Mouse (Mus musculus): ENCODE data around the gene Zfp808. TPM values are rescaled to one million over a fixed set of nuclear protein-coding genes. Genes with fewer than 3 reads are reported as not detected.
"Not testable (repeated sequence)": the region's sequence is repeated elsewhere in the genome, so short reads cannot be mapped to it uniquely, and the experiment has no call there.

Zfp808 gene
- 2.5 and 6.5 TPM in 2 replicates for polyA plus RNA-seq (2011; ENCODE audit: insufficient read length, low read depth, missing spikeins)

GRCm38 (mm10) chr13:62129432-62130171 is at the start of gene Zfp808:
TSS of gene Zfp808 (plus strand) at chr13:62129886.
- not testable (repeated sequence) for H3K4me1 ChIP-seq (ENCODE audit: control insufficient read depth, insufficient read depth, low read length); H3K27ac ChIP-seq (ENCODE audit: insufficient read depth, low read length)
- H3K4me3 ChIP-seq (ENCODE audit: insufficient read depth, low read length), result peak within 1 kb of the TSS; percentile 69
- TF ChIP-seq POLR2A (IDR thresholded peaks at IDR 0.05; ENCODE audit: low read depth, low read length), result peak; percentile 68

GRCm38 (mm10) chr13:62098786-62099185 is 30.9 kb upstream of the Zfp808 start:
- not testable (repeated sequence) for H3K4me3 ChIP-seq (ENCODE audit: insufficient read depth, low read length); H3K4me1 ChIP-seq (ENCODE audit: control insufficient read depth, insufficient read depth, low read length); H3K27ac ChIP-seq (ENCODE audit: insufficient read depth, low read length)

- H3K27ac ChIP-seq (ENCODE audit: insufficient read depth, low read length); H3K4me1 ChIP-seq (ENCODE audit: control insufficient read depth, insufficient read depth, low read length); H3K4me3 ChIP-seq (ENCODE audit: insufficient read depth, low read length): not testable (repeated sequence)
Observed at GRCm38 (mm10) chr13:62099454-62099853, 30.2 kb upstream of the Zfp808 start.

- H3K4me1 ChIP-seq (ENCODE audit: control insufficient read depth, insufficient read depth, low read length); H3K4me3 ChIP-seq (ENCODE audit: insufficient read depth, low read length); H3K27ac ChIP-seq (ENCODE audit: insufficient read depth, low read length): not testable (repeated sequence)
Observed at GRCm38 (mm10) chr13:62102368-62102767, 27.3 kb upstream of the Zfp808 start.

GRCm38 (mm10) chr13:62115861-62116260 is 13.8 kb upstream of the Zfp808 start:
- H3K27ac ChIP-seq (ENCODE audit: insufficient read depth, low read length), result not testable (repeated sequence)

GRCm38 (mm10) chr13:62121578-62121977 is 8.1 kb upstream of the Zfp808 start:
- H3K27ac ChIP-seq (ENCODE audit: insufficient read depth, low read length); H3K4me3 ChIP-seq (ENCODE audit: insufficient read depth, low read length); H3K4me1 ChIP-seq (ENCODE audit: control insufficient read depth, insufficient read depth, low read length): not testable (repeated sequence)

More at GRCm38 (mm10) chr13:62115861-62116260, 13.8 kb upstream of the Zfp808 start:
- not testable (repeated sequence) for H3K4me3 ChIP-seq (ENCODE audit: insufficient read depth, low read length); H3K4me1 ChIP-seq (ENCODE audit: control insufficient read depth, insufficient read depth, low read length)

- not testable (repeated sequence) for H3K4me1 ChIP-seq (ENCODE audit: control insufficient read depth, insufficient read depth, low read length); H3K27ac ChIP-seq (ENCODE audit: insufficient read depth, low read length); H3K4me3 ChIP-seq (ENCODE audit: insufficient read depth, low read length)
Observed at GRCm38 (mm10) chr13:62181835-62182755, 52.4 kb downstream of the Zfp808 start.

GRCm38 (mm10) chr13:62245264-62245663 is 115.6 kb downstream of the Zfp808 start:
- no peak overlapping the region for H3K27ac ChIP-seq (ENCODE audit: insufficient read depth, low read length)
- no peaks in the 10 kb centered on the region for H3K4me1 ChIP-seq (ENCODE audit: control insufficient read depth, insufficient read depth, low read length)
- no peak overlapping the region for H3K4me3 ChIP-seq (ENCODE audit: insufficient read depth, low read length)
- no peak for TF ChIP-seq POLR2A (IDR thresholded peaks at IDR 0.05; ENCODE audit: low read depth, low read length)
- no peak for TF ChIP-seq CTCF (IDR thresholded peaks at IDR 0.05; ENCODE audit: borderline replicate concordance, insufficient read depth, low read length)

- H3K4me1 ChIP-seq (ENCODE audit: control insufficient read depth, insufficient read depth, low read length); H3K4me3 ChIP-seq (ENCODE audit: insufficient read depth, low read length); H3K27ac ChIP-seq (ENCODE audit: insufficient read depth, low read length): not testable (repeated sequence)
Observed at GRCm38 (mm10) chr13:62255226-62255625, 125.5 kb downstream of the Zfp808 start.

GRCm38 (mm10) chr13:62263392-62263791 is 133.7 kb downstream of the Zfp808 start:
- H3K4me1 ChIP-seq (ENCODE audit: control insufficient read depth, insufficient read depth, low read length), result no peaks in the 10 kb centered on the region
- TF ChIP-seq CTCF (IDR thresholded peaks at IDR 0.05; ENCODE audit: borderline replicate concordance, insufficient read depth, low read length) (no peak), POLR2A (IDR thresholded peaks at IDR 0.05; ENCODE audit: low read depth, low read length) (no peak)

More at GRCm38 (mm10) chr13:62263392-62263791, 133.7 kb downstream of the Zfp808 start:
- H3K27ac ChIP-seq (ENCODE audit: insufficient read depth, low read length), result no peak overlapping the region
- H3K4me3 ChIP-seq (ENCODE audit: insufficient read depth, low read length), result no peak overlapping the region

Data from embryonic fibroblast, embryonic 13.5 days (primary cell).